Mouse (Mus musculus) small intestine, adult 2 months (tissue): Measurements from ENCODE around the gene Mterf1b.
"Not testable (repeated sequence)": the region's sequence is repeated elsewhere in the genome, so short reads cannot be mapped to it uniquely, and the experiment has no call there.

Experiments used
- CTCF ChIP-seq: fragments of 200-500 bp; IDR thresholded peaks from 2 replicates; pipeline ENCODE4 v1.5.1; 2012; ENCODE audit warnings: low read depth, mild to moderate bottlenecking, control low read depth, inconsistent platforms, low read length, moderate library complexity, mixed read lengths; ENCODE audit not compliant: insufficient replicate concordance, insufficient read length; ENCODE audit errors: extremely low read depth
- POLR2A ChIP-seq: fragments of 200-500 bp; IDR thresholded peaks from 2 replicates; pipeline ENCODE4 v1.6.1; 2012; ENCODE audit warnings: low read depth, mild to moderate bottlenecking, control low read depth, inconsistent platforms, low read length, moderate library complexity

DNA sequence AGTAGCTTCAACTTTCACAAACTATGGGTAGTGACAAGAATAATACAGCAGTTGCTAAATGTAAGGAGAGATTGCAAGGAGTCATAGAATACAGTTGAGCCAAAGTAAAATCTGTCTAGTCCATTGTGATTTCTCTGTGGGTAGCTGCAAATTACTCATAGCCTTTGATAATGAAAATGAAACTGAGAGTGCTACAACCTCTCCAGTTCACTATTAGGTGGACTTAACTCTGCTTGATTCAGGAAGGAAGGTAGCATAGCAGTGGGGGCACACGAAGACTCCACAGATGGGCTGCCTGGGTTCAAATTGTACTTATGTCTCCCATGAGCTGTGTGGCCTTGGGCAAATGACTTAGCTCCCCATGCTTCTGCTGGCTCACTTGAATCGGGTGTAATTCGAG, 15.7 kb upstream of the Mterf1b start:
- TF ChIP-seq POLR2A, CTCF: not testable (repeated sequence)
